Mouse (Mus musculus) embryo, embryonic 9.5 days (tissue): ENCODE measurements around the gene Prl3d2.
"Not testable (repeated sequence)": the region's sequence is repeated elsewhere in the genome, so short reads cannot be mapped to it uniquely, and the experiment has no call there.

Source experiments
- DNase-seq: peaks from one replicate; pipeline ENCODE4 v3.0.0-alpha.2; 2017; ENCODE audit errors: extremely low spot score

Gene Prl3d2

GRCm38 (mm10) chr13:27121398-27121797, at the start of gene Prl3d2:
TSS of gene Prl3d2 (plus strand) at chr13:27121698.
- not testable (repeated sequence) for DNase-seq

GRCm38 (mm10) chr13:27093890-27094289, 27.6 kb upstream of the Prl3d2 start, which contains the start of gene Prl3d1:
TSS of gene Prl3d1 (plus strand) at chr13:27094190.
- DNase-seq: not testable (repeated sequence)

- no peak for DNase-seq
Observed at GRCm38 (mm10) chr13:27148264-27148663, 26.8 kb downstream of the Prl3d2 start.

GRCm38 (mm10) chr13:27156490-27156889, 35.0 kb downstream of the Prl3d2 start, which contains the start of gene Prl3d3:
TSS of gene Prl3d3 (plus strand) at chr13:27156790.
- DNase-seq: not testable (repeated sequence)
